Mouse (Mus musculus): ENCODE data around the gene Pias4.

- no peak for TF ChIP-seq EP300 (IDR thresholded peaks at IDR 0.05)
- TF ChIP-seq CTCF (IDR thresholded peaks at IDR 0.05): peak; percentile 29
These were observed 42.4 kb upstream of the Pias4 start for GRCm38 (mm10) chr10:81210154-81210553.

Measured in lung, postnatal 0 days (tissue).